Mouse (Mus musculus) liver, embryonic 11.5 days (tissue): Measurements from ENCODE around the gene Txlna. TPM values are rescaled to one million over a fixed set of nuclear protein-coding genes. Genes with fewer than 3 reads are reported as not detected.

Experiments
- ATAC-seq: fragments of 200-750 bp; cut with Nextera tagmentation; replicated peaks from 2 replicates; pipeline ENCODE4 v1.8.0; 2017; ENCODE audit warnings: moderate number of reproducible peaks, mild to moderate bottlenecking, moderate TSS enrichment, moderate library complexity; ENCODE audit not compliant: low FRiP score
- DNase-seq: peaks from one replicate; pipeline ENCODE4 v3.0.0-alpha.2; 2017; ENCODE audit warnings: low spot score
- H3K27ac ChIP-seq: fragments of 300-500 bp; sonication (generic); 2 replicates; pipeline ENCODE4 v1.5.1; 2014; ENCODE audit warnings: mild to moderate bottlenecking, low read depth, low read length, control low read depth
- H3K27me3 ChIP-seq: fragments of 300-500 bp; sonication (generic); replicated peaks from 2 replicates; pipeline ENCODE4 v1.6.1; 2014; ENCODE audit warnings: low read length, mixed read lengths; ENCODE audit not compliant: control insufficient read depth, insufficient read depth
- H3K36me3 ChIP-seq: fragments of 300-500 bp; sonication (generic); 2 replicates; pipeline ENCODE4 v1.6.1; 2014; ENCODE audit warnings: mild to moderate bottlenecking, low read length, moderate library complexity, mixed read lengths; ENCODE audit not compliant: control insufficient read depth, insufficient read depth
- H3K4me1 ChIP-seq: fragments of 300-500 bp; sonication (generic); replicated peaks from 2 replicates; pipeline ENCODE4 v1.6.1; 2014; ENCODE audit warnings: low read length, mixed read lengths; ENCODE audit not compliant: control insufficient read depth, insufficient read depth
- H3K4me2 ChIP-seq: fragments of 300-500 bp; sonication (generic); 2 replicates; pipeline ENCODE4 v1.6.1; 2014; ENCODE audit warnings: mild to moderate bottlenecking, control low read depth, moderate library complexity
- H3K4me3 ChIP-seq: fragments of 300-500 bp; sonication (generic); 2 replicates; pipeline ENCODE4 v1.5.1; 2014; ENCODE audit warnings: low read depth, low read length, control low read depth
- H3K9ac ChIP-seq: fragments of 300-500 bp; sonication (generic); 2 replicates; pipeline ENCODE4 v1.6.1; 2014; ENCODE audit warnings: low read depth, low read length, control low read depth
- H3K9me3 ChIP-seq: fragments of 300-500 bp; sonication (generic); 2 replicates; pipeline ENCODE4 v1.6.1; 2016; ENCODE audit warnings: low read length, inconsistent platforms, mixed read lengths; ENCODE audit not compliant: control insufficient read depth
- WGBS: fragments of 180-500 bp; shearing (Covaris S2); extraction: QIAGEN DNeasy Blood & Tissue Kit; methylation state at CpG from one replicate; pipeline ENCODE4 v1.1.7; 2014; 5-methylcytosine and 5-hydroxymethylcytosine counted together
- polyA plus RNA-seq: library from polyadenylated mRNA; unstranded; fragments of >200 nt; fragmentation: Nextera tagmentation; extraction: Ambion mirVana; gene quantifications from 2 replicates; pipeline ENCODE4 v1.2.1, GENCODE M21; 2014

Txlna gene
- polyA plus RNA-seq, 1 experiment from 2014 or later, result 70.6 TPM

- H3K4me1 ChIP-seq, result peaks cover 3% of the 10 kb centered on the region
- H3K4me2 ChIP-seq, result no peak overlapping the region
- WGBS, result 87% methylated on average over 9 of the region's 9 CpGs
- H3K36me3 ChIP-seq, result peaks cover 5% of the 10 kb centered on the region; the same call in 1 of the 2 replicates
- no peak overlapping the region for H3K4me3 ChIP-seq
- no peak for DNase-seq
- H3K27ac ChIP-seq, result no peak overlapping the region
- H3K9me3 ChIP-seq, result no peaks in the 10 kb centered on the region
- no peak for ATAC-seq
- H3K9ac ChIP-seq, result no peak overlapping the region
- no peaks in the 10 kb centered on the region for H3K27me3 ChIP-seq
Observed at GRCm38 (mm10) chr4:129615801-129616290, 25.0 kb downstream of the Txlna start.

GRCm38 (mm10) chr4:129614093-129614492 is 26.8 kb downstream of the Txlna start, which contains the start of gene Dcdc2b:
Gene Dcdc2b, minus strand, starts transcription at chr4:129614257.
- DNase-seq (no peak), ATAC-seq (no peak)
- peaks cover 5% of the 10 kb centered on the region; the same call in 1 of the 2 replicates for H3K36me3 ChIP-seq
- no peak within 1 kb of the TSS for H3K9ac ChIP-seq
- H3K4me3 ChIP-seq, result no peak within 1 kb of the TSS
- no peaks in the 10 kb centered on the region for H3K9me3 ChIP-seq
- H3K4me1 ChIP-seq, result peaks cover 1% of the 10 kb centered on the region
- H3K4me2 ChIP-seq, result no peak within 1 kb of the TSS
- WGBS, result 85% methylated on average over 6 of the region's 6 CpGs
- no peak within 1 kb of the TSS for H3K27ac ChIP-seq
- H3K27me3 ChIP-seq, result no peaks in the 10 kb centered on the region

- ATAC-seq, result no peak
- H3K4me1 ChIP-seq, result peaks cover 5% of the 10 kb centered on the region
- 82% methylated on average over 4 of the region's 4 CpGs for WGBS
Observed at GRCm38 (mm10) chr4:129610472-129610871, 30.4 kb downstream of the Txlna start.

GRCm38 (mm10) chr4:129610026-129610425 is 30.8 kb downstream of the Txlna start:
- Histone ChIP-seq H3K9ac (no peak overlapping the region), H3K27me3 (no peaks in the 10 kb centered on the region), H3K9me3 (no peaks in the 10 kb centered on the region), H3K4me3 (no peak overlapping the region), H3K4me2 (no peak overlapping the region), H3K27ac (no peak overlapping the region), H3K36me3 (peaks cover 18% of the 10 kb centered on the region), H3K4me1 (peaks cover 5% of the 10 kb centered on the region)
- no peak for DNase-seq
- WGBS, result 80% methylated on average over 4 of the region's 4 CpGs
- no peak for ATAC-seq

More at GRCm38 (mm10) chr4:129610472-129610871, 30.4 kb downstream of the Txlna start:
- Histone ChIP-seq H3K9me3 (no peaks in the 10 kb centered on the region), H3K9ac (no peak overlapping the region), H3K27ac (no peak overlapping the region), H3K27me3 (no peaks in the 10 kb centered on the region), H3K4me3 (no peak overlapping the region), H3K4me2 (no peak overlapping the region), H3K36me3 (peaks cover 15% of the 10 kb centered on the region)
- no peak for DNase-seq

- 79% methylated on average over 12 of the region's 12 CpGs for WGBS
- Histone ChIP-seq H3K4me2 (no peak overlapping the region), H3K27me3 (no peaks in the 10 kb centered on the region), H3K9ac (no peak overlapping the region), H3K27ac (peak overlapping the region; percentile 43; the same call in 1 of the 2 replicates), H3K36me3 (peaks cover 24% of the 10 kb centered on the region), H3K4me3 (no peak overlapping the region), H3K9me3 (no peaks in the 10 kb centered on the region), H3K4me1 (peaks cover 5% of the 10 kb centered on the region)
- ATAC-seq, result 0 out of 2 replicates have a peak, but pooled peaks have one; percentile 4
- no peak for DNase-seq
Observed at GRCm38 (mm10) chr4:129609139-129609631, 31.7 kb downstream of the Txlna start.

- Histone ChIP-seq H3K9me3 (no peaks in the 10 kb centered on the region), H3K9ac (no peak overlapping the region), H3K27ac (peak overlapping the region; percentile 43; the same call in 1 of the 2 replicates), H3K4me2 (no peak overlapping the region), H3K36me3 (peaks cover 30% of the 10 kb centered on the region), H3K4me3 (no peak overlapping the region), H3K4me1 (peaks cover 5% of the 10 kb centered on the region), H3K27me3 (no peaks in the 10 kb centered on the region)
- 34% methylated on average over 7 of the region's 7 CpGs for whole genome bisulfite sequencing
- peak; percentile 82 for ATAC-seq
- peak; percentile 70 for DNase-seq
Observed at GRCm38 (mm10) chr4:129608426-129609025, 32.3 kb downstream of the Txlna start.

GRCm38 (mm10) chr4:129600233-129601158 is 40.4 kb downstream of the Txlna start, which contains the start of the genes Eif3i and Tmem234:
Gene Eif3i, minus strand, starts transcription at chr4:129600648.
Gene Tmem234, plus strand, starts transcription at chr4:129600668.
- peak; percentile 85 for DNase-seq

GRCm38 (mm10) chr4:129588865-129589264 is 52.0 kb downstream of the Txlna start:
- Histone ChIP-seq H3K9me3 (no peaks in the 10 kb centered on the region), H3K4me1 (peaks cover 11% of the 10 kb centered on the region), H3K27ac (no peak overlapping the region), H3K27me3 (no peaks in the 10 kb centered on the region), H3K36me3 (peaks cover 25% of the 10 kb centered on the region), H3K4me3 (no peak overlapping the region), H3K4me2 (no peak overlapping the region), H3K9ac (no peak overlapping the region)
- 40% methylated on average over 4 of the region's 4 CpGs for WGBS
- DNase-seq, result no peak
- peak; percentile 42 for ATAC-seq

More at GRCm38 (mm10) chr4:129600233-129601158, 40.4 kb downstream of the Txlna start, which contains the start of the genes Eif3i and Tmem234:
- peak within 1 kb of the TSS; percentile 88 for H3K9ac ChIP-seq
- peak within 1 kb of the TSS; percentile 94 for H3K4me3 ChIP-seq
- H3K9me3 ChIP-seq, result no peaks in the 10 kb centered on the region
- WGBS, result under 1% methylated on average over 74 of the region's 74 CpGs
- H3K4me1 ChIP-seq, result peaks cover 23% of the 10 kb centered on the region
- peak; percentile 91 for ATAC-seq
- H3K27me3 ChIP-seq, result no peaks in the 10 kb centered on the region
- peak within 1 kb of the TSS; percentile 80 for H3K27ac ChIP-seq
- peaks cover 33% of the 10 kb centered on the region for H3K36me3 ChIP-seq
- H3K4me2 ChIP-seq, result peak within 1 kb of the TSS; percentile 94
